Mouse (Mus musculus) spleen, adult 2 months (tissue): Measurements from ENCODE around the gene Il21r.

Source experiments
- CTCF ChIP-seq: fragments of 200-500 bp; IDR thresholded peaks from 2 replicates; pipeline ENCODE4 v1.5.1; 2011; ENCODE audit warnings: mild to moderate bottlenecking, inconsistent platforms; ENCODE audit not compliant: insufficient read depth, insufficient read length, insufficient replicate concordance; ENCODE audit errors: extremely low read depth
- POLR2A ChIP-seq: fragments of 200-500 bp; IDR thresholded peaks from 2 replicates; pipeline ENCODE4 v1.6.1; 2011; ENCODE audit warnings: low read depth, low read length, inconsistent platforms

- TF ChIP-seq POLR2A: no peak
- TF ChIP-seq CTCF: peak; percentile 99
These were observed 21.9 kb upstream of the Il21r start for GRCm38 (mm10) chr7:125581317-125581672.
